Mouse (Mus musculus) cerebellum, postnatal 14 days (tissue): ENCODE data around the gene Afg1l.

ENCODE experiments used
- DNase-seq, 2 experiments: peaks; one replicate each; pipeline ENCODE4 v3.0.0; 2021; ENCODE audit warnings: mixed read lengths in 2 of 2

Gene Afg1l

DNA sequence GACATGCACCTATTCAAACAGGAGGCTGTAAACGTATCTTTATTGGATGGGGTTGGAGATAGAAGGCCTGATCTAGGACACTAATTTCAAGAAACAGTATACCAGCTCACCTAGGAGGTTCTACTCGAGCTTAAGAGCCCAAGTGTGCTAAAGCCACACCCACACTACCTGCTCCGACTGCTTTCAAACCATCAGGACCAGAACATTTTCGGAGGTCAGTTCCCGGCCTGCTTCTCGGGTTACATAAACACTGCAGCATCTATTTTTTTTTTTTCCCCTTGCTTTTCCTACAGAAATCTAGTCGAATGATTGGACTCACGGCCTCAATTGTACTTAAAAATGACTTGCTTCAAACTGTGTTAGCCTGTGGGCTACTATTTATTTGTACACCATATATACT is 214.7 kb downstream of the Afg1l start:
- no peak for DNase-seq
